Mouse (Mus musculus) induced T-regulatory cell, adult 2 months (primary cell): ENCODE results near the gene Ankrd34b.

Experiments used
- DNase-seq: peaks from one replicate; pipeline ENCODE4 v3.0.0-alpha.2; 2012; ENCODE audit warnings: low read depth

The Ankrd34b gene

DNA sequence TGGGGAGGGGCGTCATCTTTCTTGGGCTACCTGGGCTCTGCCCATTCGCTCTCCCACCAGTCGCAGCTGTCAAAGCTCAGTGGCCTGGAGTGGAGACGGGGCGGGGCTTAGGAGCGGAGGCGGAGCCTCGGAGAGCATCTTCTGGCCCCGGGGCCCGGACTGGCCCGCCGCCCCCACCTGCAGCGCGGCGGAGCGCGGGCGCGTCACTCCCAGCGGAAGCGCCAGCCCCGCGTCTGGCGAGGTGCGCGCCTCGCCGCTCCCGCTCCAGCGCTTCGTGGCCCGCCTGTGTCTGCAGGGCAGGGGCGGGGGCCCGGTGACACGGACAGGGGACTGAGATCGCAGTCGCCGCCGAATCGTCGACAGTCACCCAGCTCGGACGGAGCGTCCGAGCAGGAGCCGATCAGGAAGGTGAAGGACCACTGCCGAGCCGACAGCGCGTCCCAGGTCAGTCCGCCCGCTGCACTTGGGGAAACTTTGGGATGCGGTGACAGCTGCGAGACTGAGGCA lies at the start of gene Ankrd34b:
Gene Ankrd34b, plus strand, starts transcription at position 139 of the 507 bp plus-strand sequence.
- peak; percentile 53 for DNase-seq

DNA sequence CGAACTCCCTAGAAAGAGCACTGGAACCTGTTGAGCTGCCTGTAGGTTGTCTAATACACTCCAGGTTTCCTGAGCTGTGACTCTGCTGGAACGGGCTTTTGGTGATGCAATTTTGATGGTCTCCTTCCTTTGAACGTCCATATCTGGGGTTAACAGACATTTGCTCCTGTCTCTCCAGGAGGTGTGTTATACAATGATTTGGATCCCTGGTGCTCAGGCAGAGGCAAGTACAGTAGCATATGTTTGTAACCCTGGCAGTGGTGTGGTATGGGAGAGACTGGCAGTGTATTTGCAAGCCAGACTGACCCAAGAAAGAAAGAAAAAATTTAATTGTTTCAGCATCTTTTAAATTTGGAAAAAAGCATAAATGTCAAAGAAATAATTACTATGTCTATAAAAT lies 38.3 kb upstream of the Ankrd34b start:
- no peak for DNase-seq

DNA sequence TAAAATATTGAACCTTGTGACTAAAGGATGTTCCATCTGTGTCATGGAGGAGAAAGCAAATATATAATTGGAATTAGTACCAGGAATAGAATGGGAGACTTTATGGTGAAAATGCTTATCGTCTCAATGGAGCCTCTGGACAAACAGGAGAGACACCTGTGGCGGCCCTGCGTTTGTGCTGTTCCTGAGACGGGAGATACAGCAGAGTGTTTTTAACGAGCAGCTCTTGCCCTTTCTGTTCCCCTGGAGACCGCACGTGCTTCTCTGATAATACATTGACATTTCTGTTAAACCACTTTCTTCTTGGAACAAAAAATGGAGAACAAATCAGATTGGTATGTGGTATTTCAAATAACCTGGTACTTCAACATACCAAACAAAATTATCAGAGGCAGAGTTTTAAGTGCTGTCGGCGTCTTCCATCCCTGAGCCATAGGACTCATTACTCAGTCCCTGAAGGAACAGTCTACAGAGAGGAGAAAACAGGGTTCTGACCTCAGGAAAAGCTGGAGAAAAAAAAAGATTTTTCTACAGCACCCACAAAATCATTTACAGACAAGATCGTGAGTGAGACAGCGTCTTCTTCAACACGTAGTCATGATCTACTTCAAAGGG lies 32.5 kb upstream of the Ankrd34b start:
- DNase-seq, result no peak

DNA sequence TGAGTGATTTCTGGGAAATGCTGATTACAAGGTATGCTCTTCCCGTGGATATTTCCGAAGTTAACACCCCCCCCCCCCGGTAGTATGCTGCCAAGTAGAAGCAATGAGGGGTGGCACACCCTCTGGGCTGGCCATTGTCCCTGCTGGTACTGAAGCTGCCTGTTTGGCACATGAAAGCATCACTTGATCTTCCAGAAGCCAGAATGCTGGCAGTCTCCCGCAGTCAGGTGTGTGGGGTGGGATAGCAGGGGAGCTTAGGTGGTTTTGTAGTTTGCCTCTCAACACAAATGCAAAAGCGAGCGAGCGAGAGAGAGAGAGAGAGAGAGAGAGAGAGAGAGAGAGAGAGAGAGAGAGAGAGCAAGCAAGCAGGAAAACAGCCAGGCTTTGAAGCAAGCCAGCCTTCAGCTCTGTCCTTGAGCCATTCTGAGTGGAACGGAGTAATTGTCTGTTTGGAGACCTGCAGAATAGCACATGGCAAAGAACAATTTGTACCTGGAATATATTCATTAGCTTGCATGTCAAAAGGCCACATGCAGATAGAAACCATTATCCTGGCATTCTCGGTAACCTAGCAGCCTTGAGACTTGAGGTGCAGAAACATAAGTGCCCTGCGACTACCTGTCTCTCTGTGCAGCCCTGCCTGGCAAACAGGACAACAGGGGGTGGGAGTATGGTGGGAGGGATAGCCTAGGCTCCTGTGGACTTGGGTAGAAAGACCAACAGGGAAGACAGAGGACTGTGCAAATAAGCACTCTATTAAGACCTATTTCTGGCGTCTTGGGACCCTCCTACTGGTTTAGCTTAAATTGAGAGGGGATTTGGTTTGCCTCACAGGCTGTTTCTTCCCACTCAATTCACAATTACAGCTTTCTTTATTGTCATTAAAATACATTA lies 27.0 kb upstream of the Ankrd34b start:
- DNase-seq, result no peak

DNA sequence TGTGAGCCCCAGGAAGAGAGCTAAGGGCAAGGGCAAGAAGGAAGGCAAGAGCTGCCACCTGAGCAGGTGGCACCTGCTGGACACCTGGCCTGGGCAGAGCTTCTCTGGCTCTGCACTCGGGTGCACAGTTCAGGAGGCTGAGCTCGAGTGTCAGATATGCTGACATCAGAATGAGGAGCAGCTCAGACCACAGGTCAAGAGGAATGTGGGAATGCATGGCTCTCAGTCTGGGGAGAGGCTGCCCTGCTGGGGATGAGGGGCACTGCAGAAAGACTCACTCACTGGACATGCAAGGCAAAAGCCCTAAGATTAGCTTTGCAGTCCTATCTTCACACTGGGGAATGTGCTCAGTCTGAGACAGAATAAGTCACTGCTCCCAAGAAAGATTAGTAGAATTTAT lies 23.6 kb upstream of the Ankrd34b start:
- no peak for DNase-seq

DNA sequence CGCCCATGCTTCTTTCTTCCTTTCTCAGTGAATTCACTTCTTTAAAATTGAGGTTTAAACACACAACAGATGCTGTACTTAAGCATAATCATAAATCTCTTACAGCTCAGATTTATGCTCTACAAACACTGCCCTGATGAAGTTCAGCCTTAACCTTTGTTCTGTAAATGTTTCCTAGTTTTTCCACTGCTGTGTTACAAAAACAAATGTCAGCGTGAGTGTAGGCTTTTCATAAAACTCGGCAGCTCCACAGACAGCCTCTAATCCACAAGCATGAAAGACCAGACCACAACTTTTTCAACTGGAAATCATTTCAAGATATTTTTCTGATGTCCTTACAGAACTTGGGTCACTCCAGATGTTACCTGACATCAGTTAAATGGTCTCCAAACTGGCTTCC lies 22.2 kb upstream of the Ankrd34b start:
- no peak for DNase-seq

DNA sequence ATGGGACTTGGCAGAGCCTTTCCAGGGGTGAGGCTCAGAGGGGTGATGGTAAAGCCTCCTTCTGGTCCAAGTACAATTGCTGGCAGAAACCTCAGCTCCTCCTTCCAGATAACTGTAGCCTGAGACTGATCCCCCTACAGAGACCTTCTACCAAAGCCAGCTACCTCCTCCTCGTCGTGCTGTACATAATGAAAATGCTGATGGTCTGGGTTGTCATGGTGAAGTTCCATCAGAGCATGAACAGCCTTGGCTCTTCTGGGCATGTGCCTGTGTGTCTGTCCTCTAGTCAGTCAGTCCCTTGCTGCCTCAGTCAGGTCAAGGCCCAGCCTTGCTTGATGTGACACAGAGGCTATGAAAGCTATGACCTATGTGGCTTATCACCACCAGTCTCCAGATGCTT lies 15.2 kb upstream of the Ankrd34b start:
- DNase-seq, result no peak

DNA sequence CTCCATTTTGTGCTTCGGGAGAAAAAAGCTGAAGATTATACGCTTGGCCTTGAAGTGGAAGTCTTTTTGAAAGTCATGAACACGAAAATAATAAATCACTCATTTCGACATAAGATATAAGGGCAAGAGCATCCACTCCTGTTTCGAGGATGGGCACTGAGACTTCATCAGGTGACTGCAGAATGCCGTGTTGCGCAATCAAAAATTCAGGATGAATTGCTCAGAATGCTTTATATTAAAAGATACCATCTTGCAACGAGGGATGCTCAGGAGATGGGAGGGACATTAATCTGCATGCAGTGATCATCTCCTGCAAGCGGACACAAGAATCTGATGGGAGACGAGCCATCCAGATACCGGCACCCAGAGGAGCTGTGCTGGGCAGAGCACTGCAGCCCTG lies 6.1 kb upstream of the Ankrd34b start:
- no peak for DNase-seq

DNA sequence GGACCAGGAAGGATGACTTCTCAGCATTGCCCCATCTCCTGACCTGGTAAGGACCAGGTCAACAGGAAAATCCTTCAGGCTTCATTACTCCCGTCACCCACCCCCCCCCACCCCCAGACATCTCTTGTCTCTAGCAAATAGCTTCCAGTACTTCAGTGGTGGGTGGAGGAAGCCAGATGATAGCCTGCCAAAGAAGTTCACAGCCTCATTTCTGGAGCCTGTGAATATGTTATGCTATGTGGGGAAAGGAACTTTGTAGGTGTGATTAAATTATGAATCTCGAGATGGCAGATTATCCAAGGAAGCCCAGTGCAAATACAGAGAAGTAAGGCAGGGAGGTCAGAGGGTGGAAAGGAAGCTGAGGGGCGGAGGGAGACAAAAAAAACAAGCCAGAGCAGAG lies 2.0 kb upstream of the Ankrd34b start:
- DNase-seq, result no peak

DNA sequence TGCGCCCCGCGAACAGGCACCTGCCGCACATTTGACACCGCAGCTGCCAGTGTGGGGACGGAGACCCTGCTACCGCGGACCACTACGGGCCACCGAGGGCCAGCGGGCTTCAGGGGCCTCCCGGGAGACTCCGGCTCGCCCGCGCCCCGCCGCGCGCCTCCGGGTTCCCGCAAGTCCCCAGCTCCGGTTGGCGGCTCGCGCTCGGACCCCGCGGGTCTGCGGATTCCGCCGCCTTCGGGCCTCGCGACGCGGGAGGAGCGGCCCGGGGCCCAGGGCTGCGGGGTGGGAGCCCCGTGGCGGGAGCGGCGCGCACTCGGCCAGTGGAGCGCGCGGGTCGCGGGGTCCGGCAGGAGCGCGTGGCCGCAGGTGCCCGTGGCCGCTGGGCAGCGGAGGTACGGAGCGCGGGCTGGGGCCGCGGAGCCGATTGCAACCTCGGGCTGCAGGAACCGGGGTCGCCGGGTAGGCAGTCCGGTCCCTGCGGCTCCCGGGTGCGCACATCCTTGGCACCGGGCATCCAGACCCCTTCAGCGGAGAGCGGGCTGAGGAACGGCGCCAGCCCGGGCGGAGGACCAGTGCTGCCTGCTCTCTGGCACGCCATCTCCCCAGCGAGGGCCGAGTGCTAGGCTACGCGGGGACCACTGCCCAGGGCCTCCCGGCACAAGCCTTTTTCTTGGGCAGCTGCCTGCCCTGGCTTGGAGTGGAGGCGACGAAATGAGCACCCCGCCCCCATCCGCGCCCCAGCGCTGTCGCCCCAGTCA lies 777 bp downstream of the Ankrd34b start:
- DNase-seq, result peak; percentile 6

DNA sequence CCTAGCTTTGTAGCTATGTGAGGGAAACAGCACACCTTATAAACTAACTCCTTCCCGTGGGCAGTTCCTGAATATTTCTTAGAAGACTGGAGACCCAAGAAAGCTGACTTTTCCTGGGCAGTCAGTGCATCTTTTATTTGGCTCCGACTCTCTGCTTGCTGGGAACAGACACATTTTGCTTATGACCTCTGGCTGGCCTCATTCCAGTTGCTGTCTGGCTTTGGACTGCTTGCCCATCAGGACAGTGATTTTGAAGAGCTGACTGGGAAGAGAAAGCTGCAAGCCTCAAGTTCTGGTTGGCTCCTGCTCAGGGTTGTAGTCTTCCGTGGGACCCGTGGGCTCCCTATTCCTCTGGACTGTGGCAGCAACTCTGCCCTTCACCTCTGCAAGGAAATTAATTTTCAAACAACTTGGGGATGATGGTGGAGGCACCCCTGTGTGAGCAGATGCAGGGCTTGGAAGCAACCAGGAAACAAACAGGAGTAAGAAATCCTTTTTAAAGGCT lies 1.7 kb downstream of the Ankrd34b start:
- no peak for DNase-seq

DNA sequence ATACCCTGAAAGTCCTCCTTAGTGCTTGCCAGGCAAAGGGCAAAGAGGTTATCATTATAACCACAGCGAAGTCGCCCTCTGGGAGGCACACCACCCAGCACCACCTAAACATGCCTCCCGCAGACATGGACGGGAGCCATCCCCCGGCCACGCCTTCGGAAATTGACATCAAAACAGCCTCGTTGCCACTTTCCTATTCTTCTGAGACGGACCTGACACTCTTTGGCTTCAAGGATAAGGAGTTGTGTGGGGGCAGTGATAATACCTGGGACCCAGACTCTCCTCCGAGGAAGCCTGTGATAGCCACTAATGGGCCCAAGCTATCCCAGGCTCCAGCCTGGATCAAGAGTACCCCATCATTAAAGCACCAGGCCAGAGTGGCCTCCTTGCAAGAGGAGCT lies 13.0 kb downstream of the Ankrd34b start:
- no peak for DNase-seq

DNA sequence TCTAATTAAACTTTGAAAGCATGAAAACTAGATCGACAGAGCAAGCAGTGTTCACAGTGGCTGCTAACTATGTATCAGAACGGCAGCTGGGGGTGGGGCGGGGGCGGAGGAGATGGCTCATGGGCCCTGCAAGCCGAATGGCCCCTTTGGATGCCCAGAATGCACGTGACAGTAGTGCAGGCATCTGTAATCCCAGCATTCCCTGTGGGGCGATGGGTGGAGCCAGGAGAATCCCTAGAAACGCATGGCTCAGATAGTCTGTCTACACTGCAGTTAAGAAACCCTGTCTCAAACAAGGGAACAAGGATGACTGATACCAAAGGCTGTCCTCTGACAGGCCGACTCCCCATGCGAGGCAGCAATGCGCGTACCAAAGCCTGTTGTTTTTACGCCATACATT lies 14.6 kb downstream of the Ankrd34b start:
- DNase-seq, result no peak

DNA sequence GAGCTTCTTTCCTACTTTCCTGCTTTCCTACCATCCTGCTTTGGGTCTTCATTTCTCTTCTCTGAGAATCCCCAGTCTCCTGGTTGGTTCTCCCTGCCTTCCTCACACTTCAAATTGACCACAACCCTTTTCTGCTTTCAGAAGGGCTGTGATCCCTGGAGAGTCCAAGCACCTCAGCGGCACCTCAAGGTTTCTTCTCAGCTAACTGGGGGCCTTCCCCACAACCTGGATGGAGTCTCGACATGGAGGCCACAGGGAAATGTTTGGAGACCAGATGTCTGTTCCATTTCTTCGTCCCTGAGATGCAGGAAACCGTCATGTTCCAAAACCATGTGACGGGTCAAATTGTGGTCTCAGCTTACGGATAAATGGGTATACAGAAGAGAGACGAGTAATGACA lies 21.2 kb downstream of the Ankrd34b start:
- no peak for DNase-seq

DNA sequence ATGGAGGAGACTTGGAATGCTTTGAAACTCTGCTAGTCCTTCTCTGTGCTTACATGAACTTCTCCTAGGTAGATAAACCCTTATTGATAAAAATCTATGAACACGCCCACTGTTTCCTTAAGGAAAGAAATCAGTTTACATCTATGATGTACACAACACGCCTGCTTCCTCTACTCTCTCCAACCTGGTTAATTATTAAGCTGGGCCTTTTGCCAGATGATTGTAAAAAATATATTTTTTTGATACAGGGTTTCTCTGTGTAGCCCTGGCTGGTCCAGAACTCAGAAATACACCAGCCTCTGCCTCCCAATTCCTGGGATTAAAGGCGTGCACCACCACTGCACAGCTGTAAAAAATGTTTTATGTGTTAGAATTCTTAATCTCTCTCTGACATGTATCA lies 39.0 kb downstream of the Ankrd34b start:
- no peak for DNase-seq

DNA sequence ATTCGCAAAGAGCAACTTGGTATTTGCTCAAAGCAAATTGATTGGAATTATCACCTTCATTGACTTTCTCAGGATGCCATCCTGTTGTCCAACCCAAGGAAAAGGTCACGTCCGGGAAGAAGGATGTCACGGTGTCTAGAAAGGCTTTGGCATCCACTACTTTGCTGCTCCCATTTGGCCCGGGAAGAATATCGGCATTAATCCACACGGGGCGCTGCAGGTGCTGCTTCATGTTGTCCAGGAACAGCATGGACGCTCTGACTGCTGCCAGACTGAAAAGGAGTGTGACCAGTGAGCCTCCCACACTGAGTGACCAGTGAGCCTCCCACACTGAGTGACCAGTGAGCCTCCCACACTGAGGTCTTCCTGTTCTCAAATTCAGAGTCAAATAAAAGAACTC lies 42.2 kb downstream of the Ankrd34b start:
- no peak for DNase-seq

DNA sequence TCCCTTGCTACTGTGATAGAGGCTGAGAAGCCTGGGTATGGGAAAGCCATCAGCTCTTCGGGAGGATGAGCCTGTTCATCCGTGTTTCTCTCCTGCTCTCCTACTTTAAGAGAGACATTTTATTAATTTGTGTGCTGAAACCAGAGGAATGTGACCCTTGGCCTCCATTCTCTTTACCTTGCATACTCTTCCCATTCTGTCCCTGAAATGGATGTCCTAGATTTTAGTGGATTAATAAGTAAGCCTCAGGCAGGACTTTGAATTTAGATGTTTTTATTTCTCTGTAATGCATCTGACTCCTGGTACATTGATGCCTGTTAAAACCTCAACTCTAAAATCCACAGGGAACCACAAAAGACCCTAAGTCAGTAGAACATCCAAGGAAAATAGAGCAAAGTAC lies 43.7 kb downstream of the Ankrd34b start:
- DNase-seq, result no peak

DNA sequence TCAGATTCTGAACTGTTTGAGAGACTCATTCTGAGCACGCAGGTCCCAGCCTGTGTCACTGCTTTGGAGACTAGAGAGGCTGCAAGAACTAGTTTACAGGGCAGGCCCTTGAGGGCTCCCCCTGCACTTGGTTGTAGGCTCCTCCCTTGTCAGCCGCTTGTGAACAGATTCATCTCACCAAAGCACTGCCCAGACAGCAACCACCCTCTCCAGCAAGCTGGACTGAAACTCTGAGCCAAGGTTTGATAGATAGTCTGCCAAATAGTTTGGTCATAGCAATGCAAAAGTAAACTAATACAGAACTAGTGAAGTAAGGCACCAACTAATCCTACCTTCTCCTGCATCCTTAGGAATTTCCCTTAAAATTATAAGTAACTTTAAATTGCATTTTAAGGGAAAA lies 44.5 kb downstream of the Ankrd34b start:
- DNase-seq, result no peak

DNA sequence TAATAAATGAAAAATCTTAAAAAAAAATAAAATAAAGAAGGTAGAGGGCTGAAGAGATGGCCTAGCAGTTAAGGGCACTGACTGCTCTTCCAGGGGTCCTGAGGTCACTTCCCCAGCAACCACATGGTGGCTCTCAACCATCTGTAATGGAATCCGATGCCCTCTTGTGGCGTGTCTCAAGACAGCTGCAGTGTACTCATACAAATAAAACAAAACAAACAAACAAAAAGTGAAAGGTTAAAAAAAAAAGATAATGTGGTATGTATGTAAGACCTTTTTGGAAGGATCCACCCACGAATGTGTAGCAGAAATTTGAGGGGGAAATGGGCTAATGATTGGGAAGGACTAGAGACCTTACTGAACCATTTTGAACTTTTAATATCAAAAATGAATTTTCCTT lies 57.7 kb downstream of the Ankrd34b start:
- DNase-seq, result no peak

DNA sequence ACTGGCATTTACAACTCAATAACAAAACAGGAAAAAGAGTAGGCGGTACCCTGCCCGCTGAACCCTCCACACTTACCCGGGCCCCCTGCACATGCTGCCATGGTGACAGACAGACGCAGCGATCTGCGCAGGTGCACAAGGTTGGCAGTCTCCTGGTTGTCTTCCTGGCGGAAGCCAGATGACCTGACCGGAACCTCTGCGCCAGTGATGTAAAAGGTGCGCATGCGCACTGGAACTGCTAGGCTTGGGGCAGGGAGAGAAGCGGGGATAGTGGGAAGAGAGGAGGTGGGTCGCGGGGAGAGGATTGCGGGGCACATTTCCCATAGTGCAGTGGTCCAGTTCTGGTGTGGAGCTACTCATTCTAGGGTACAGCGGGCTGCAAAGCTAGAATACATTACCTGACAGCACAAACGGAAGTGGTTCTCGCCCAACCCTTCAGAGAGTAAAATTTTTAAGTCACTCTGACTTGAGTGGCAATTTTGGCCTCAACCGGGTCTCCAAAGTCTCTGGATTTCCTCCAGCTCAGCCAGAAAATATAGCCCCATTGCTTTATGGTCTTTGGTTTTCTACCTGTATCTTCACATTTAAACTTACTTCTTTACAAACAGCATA lies 58.3 kb downstream of the Ankrd34b start, which contains the start of gene Fam151b:
Gene Fam151b, minus strand, starts transcription at position 164 of the 612 bp plus-strand sequence.
- peak; percentile 97 for DNase-seq

DNA sequence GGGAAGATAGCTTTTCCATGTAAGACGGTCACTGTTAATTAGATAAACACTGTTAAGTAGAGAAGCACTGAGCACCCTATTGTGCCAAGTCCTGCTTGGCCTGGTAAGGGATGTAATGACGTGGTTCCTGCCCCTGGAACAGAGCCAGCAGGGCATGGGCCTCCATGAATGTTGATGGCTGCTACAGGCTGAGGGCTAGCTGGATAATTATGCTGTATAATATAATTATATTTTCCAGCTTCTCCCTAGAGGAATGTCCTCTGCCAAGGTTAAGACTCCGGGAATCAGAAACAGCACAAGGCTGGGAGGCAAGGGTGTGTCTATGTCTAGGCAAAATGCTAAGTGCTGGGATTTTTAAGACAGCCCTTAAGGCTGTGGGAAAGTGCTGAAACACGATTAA lies 65.1 kb downstream of the Ankrd34b start:
- DNase-seq, result no peak
